Mouse (Mus musculus): ENCODE data around the gene Scrt2. TPM values are rescaled to one million over a fixed set of nuclear protein-coding genes. Genes with fewer than 3 reads are reported as not detected.

Gene Scrt2
- polyA plus RNA-seq, 2 experiments, result 0.36 TPM; not detected in 1

- no peaks in the 10 kb centered on the region for H3K27me3 ChIP-seq (ENCODE audit: control insufficient read depth, insufficient read depth, low read length)
- no peak for ATAC-seq (ENCODE audit: low FRiP score, low read depth)
- no peaks in the 10 kb centered on the region for H3K36me3 ChIP-seq (ENCODE audit: control insufficient read depth, insufficient read depth, low read length)
- no peak overlapping the region for H3K27ac ChIP-seq (replicated peaks; ENCODE audit: low read depth, low read length)
- no peak overlapping the region for H3K4me3 ChIP-seq (replicated peaks; ENCODE audit: low read length)
- WGBS, result 72% methylated on average over 9 of the region's 9 CpGs
- TF ChIP-seq POLR2A (IDR thresholded peaks at IDR 0.05; ENCODE audit: borderline replicate concordance, extremely low read depth, insufficient read depth, insufficient read length), result no peak
- no peak overlapping the region for H3K9ac ChIP-seq (ENCODE audit: low read depth, low read length, severe bottlenecking)
- H3K9me3 ChIP-seq (ENCODE audit: control insufficient read depth, low read length), result no peaks in the 10 kb centered on the region
- no peak for DNase-seq (ENCODE audit: low spot score)
- 0 out of 2 replicates have a peak, but pooled peaks cover 3% of the 10 kb centered on the region for H3K4me1 ChIP-seq (ENCODE audit: control insufficient read depth, insufficient read depth, low read length)
- no peak overlapping the region for H3K4me2 ChIP-seq (replicated peaks; ENCODE audit: low read depth, low read length, severe bottlenecking)
These were observed 41.6 kb downstream of the Scrt2 start for GRCm38 (mm10) chr2:152122896-152123295.

- 61% methylated on average over 2 of the region's 2 CpGs for WGBS
- no peak overlapping the region for H3K4me2 ChIP-seq (replicated peaks; ENCODE audit: low read depth, low read length, severe bottlenecking)
- no peak for TF ChIP-seq POLR2A (IDR thresholded peaks at IDR 0.05; ENCODE audit: borderline replicate concordance, extremely low read depth, insufficient read depth, insufficient read length)
These were observed 47.3 kb downstream of the Scrt2 start for GRCm38 (mm10) chr2:152128597-152128996.

GRCm38 (mm10) chr2:152129778-152130177 lies 48.4 kb downstream of the Scrt2 start:
- DNase-seq (ENCODE audit: low spot score), result no peak
- Histone ChIP-seq H3K4me3 (replicated peaks; ENCODE audit: low read length) (no peak overlapping the region), H3K9me3 (ENCODE audit: control insufficient read depth, low read length) (no peaks in the 10 kb centered on the region), H3K9ac (ENCODE audit: low read depth, low read length, severe bottlenecking) (no peak overlapping the region), H3K36me3 (ENCODE audit: control insufficient read depth, insufficient read depth, low read length) (no peaks in the 10 kb centered on the region), H3K27ac (replicated peaks; ENCODE audit: low read depth, low read length) (no peak overlapping the region), H3K4me2 (replicated peaks; ENCODE audit: low read depth, low read length, severe bottlenecking) (no peak overlapping the region), H3K27me3 (ENCODE audit: control insufficient read depth, insufficient read depth, low read length) (no peaks in the 10 kb centered on the region), H3K4me1 (ENCODE audit: control insufficient read depth, insufficient read depth, low read length) (peaks cover 10% of the 10 kb centered on the region)
- ATAC-seq (ENCODE audit: low FRiP score, low read depth), result no peak
- no peak for TF ChIP-seq POLR2A (IDR thresholded peaks at IDR 0.05; ENCODE audit: borderline replicate concordance, extremely low read depth, insufficient read depth, insufficient read length)
- WGBS, result 68% methylated on average over 3 of the region's 3 CpGs

More at GRCm38 (mm10) chr2:152128597-152128996, 47.3 kb downstream of the Scrt2 start:
- H3K36me3 ChIP-seq (ENCODE audit: control insufficient read depth, insufficient read depth, low read length), result no peaks in the 10 kb centered on the region
- no peaks in the 10 kb centered on the region for H3K27me3 ChIP-seq (ENCODE audit: control insufficient read depth, insufficient read depth, low read length)
- no peak overlapping the region for H3K9ac ChIP-seq (ENCODE audit: low read depth, low read length, severe bottlenecking)
- no peak for DNase-seq (ENCODE audit: low spot score)
- no peak for ATAC-seq (ENCODE audit: low FRiP score, low read depth)
- H3K27ac ChIP-seq (replicated peaks; ENCODE audit: low read depth, low read length), result no peak overlapping the region
- no peaks in the 10 kb centered on the region for H3K9me3 ChIP-seq (ENCODE audit: control insufficient read depth, low read length)
- no peak overlapping the region for H3K4me3 ChIP-seq (replicated peaks; ENCODE audit: low read length)
- peaks cover 10% of the 10 kb centered on the region for H3K4me1 ChIP-seq (ENCODE audit: control insufficient read depth, insufficient read depth, low read length)

- Histone ChIP-seq H3K9ac (ENCODE audit: low read depth, low read length, severe bottlenecking) (no peak overlapping the region), H3K9me3 (ENCODE audit: control insufficient read depth, low read length) (no peaks in the 10 kb centered on the region), H3K4me2 (replicated peaks; ENCODE audit: low read depth, low read length, severe bottlenecking) (no peak overlapping the region), H3K4me3 (replicated peaks; ENCODE audit: low read length) (no peak overlapping the region), H3K27ac (replicated peaks; ENCODE audit: low read depth, low read length) (no peak overlapping the region), H3K36me3 (ENCODE audit: control insufficient read depth, insufficient read depth, low read length) (no peaks in the 10 kb centered on the region), H3K4me1 (ENCODE audit: control insufficient read depth, insufficient read depth, low read length) (peaks cover 10% of the 10 kb centered on the region), H3K27me3 (ENCODE audit: control insufficient read depth, insufficient read depth, low read length) (no peaks in the 10 kb centered on the region)
- DNase-seq (ENCODE audit: low spot score) (no peak), ATAC-seq (ENCODE audit: low FRiP score, low read depth) (no peak)
- 17% methylated on average over 9 of the region's 9 CpGs for WGBS
- no peak for TF ChIP-seq POLR2A (IDR thresholded peaks at IDR 0.05; ENCODE audit: borderline replicate concordance, extremely low read depth, insufficient read depth, insufficient read length)
These were observed 50.7 kb downstream of the Scrt2 start for GRCm38 (mm10) chr2:152132016-152132415.

- DNase-seq (ENCODE audit: low spot score), result no peak
- 56% methylated on average over 8 of the region's 8 CpGs for WGBS
- H3K9me3 ChIP-seq (ENCODE audit: control insufficient read depth, low read length), result no peaks in the 10 kb centered on the region
- H3K4me2 ChIP-seq (replicated peaks; ENCODE audit: low read depth, low read length, severe bottlenecking), result no peak overlapping the region
- H3K27me3 ChIP-seq (ENCODE audit: control insufficient read depth, insufficient read depth, low read length), result no peaks in the 10 kb centered on the region
- H3K9ac ChIP-seq (ENCODE audit: low read depth, low read length, severe bottlenecking), result no peak overlapping the region
- H3K27ac ChIP-seq (replicated peaks; ENCODE audit: low read depth, low read length), result no peak overlapping the region
- H3K4me1 ChIP-seq (ENCODE audit: control insufficient read depth, insufficient read depth, low read length), result peaks cover 10% of the 10 kb centered on the region
- H3K4me3 ChIP-seq (replicated peaks; ENCODE audit: low read length), result no peak overlapping the region
- no peak for ATAC-seq (ENCODE audit: low FRiP score, low read depth)
- H3K36me3 ChIP-seq (ENCODE audit: control insufficient read depth, insufficient read depth, low read length), result no peaks in the 10 kb centered on the region
- TF ChIP-seq POLR2A (IDR thresholded peaks at IDR 0.05; ENCODE audit: borderline replicate concordance, extremely low read depth, insufficient read depth, insufficient read length), result no peak
These were observed 51.4 kb downstream of the Scrt2 start for GRCm38 (mm10) chr2:152132691-152133090.
